Mouse (Mus musculus): ENCODE results near the gene Ddx1. TPM values are rescaled to one million over a fixed set of nuclear protein-coding genes. Genes with fewer than 3 reads are reported as not detected.
"Not testable (repeated sequence)": the region's sequence is repeated elsewhere in the genome, so short reads cannot be mapped to it uniquely, and the experiment has no call there.

The Ddx1 gene
- polyA plus RNA-seq, 1 experiment from 2014 or later, result 83.0 TPM

DNA sequence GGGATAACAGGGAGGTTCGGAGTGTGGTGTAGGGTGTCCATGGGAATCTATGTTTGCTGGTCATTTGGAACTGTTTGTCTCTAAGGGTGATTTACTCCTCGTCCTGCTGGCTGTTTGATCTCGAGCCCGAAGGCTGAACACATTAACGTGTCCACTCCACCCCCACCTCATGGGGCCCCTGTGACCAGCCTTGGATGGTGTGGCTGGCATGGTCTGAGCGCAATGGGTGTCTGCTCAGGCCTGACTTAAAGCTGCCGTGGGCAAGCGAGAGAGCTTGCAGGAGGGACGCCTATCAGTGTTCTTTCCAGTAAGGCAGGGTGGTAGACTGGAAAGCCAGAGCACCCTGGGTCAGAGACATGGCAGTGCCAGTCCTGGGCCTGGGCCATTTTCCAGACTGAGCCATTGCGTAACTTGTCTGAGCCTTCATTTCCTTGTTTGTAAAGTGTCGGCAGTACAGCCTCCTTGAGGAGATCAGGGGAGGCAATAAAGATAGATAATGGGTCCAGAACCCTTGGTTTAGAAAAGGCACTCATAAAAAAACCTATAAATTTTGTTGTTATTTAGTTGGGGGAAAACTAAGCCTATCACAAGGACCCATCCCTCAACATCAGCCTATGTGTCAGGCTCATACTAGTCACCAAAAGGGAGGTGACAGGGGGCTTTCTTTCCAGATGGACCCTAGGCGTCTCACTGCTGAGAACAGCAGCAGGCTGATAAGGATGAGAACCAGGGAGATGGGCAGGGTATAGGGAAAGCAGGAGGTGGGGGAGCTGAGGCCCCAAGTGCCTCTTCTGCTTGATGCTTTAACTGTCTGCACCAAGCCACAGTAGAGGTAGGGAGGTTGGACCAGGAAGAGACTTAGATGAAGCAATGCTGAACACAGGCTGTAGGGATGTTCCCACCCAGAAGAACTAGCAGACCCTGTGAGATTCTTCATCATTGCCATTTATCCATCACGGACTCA, 49.4 kb downstream of the Ddx1 start:
- no peak overlapping the region for H3K4me3 ChIP-seq
- 71% methylated on average over 13 of the region's 13 CpGs for WGBS
- ATAC-seq (ENCODE audit: extremely low read depth, insufficient number of reproducible peaks, low FRiP score, low TSS enrichment), result no peak
- H3K27me3 ChIP-seq (replicated peaks), result no peaks in the 10 kb centered on the region
- no peak overlapping the region for H3K4me2 ChIP-seq
- H3K27ac ChIP-seq (replicated peaks), result no peak overlapping the region
- no peaks in the 10 kb centered on the region for H3K36me3 ChIP-seq
- H3K9ac ChIP-seq, result no peak overlapping the region
- peaks cover 8% of the 10 kb centered on the region for H3K4me1 ChIP-seq
- H3K9me3 ChIP-seq, result no peaks in the 10 kb centered on the region

GRCm38 (mm10) chr12:13198157-13198556, 50.9 kb downstream of the Ddx1 start:
- Histone ChIP-seq H3K4me1 (peaks cover 8% of the 10 kb centered on the region), H3K4me3 (no peak overlapping the region), H3K4me2 (no peak overlapping the region), H3K9me3 (no peaks in the 10 kb centered on the region), H3K9ac (no peak overlapping the region), H3K27me3 (replicated peaks) (no peaks in the 10 kb centered on the region), H3K36me3 (no peaks in the 10 kb centered on the region), H3K27ac (replicated peaks) (no peak overlapping the region)
- 43% methylated on average over 3 of the region's 3 CpGs for WGBS
- ATAC-seq (ENCODE audit: extremely low read depth, insufficient number of reproducible peaks, low FRiP score, low TSS enrichment), result no peak

GRCm38 (mm10) chr12:13196146-13196545, 52.9 kb downstream of the Ddx1 start:
- Histone ChIP-seq H3K27ac (replicated peaks) (no peak overlapping the region), H3K4me1 (peaks cover 8% of the 10 kb centered on the region), H3K9ac (no peak overlapping the region), H3K9me3 (no peaks in the 10 kb centered on the region), H3K27me3 (replicated peaks) (no peaks in the 10 kb centered on the region), H3K4me3 (no peak overlapping the region), H3K36me3 (no peaks in the 10 kb centered on the region), H3K4me2 (no peak overlapping the region)
- ATAC-seq (ENCODE audit: extremely low read depth, insufficient number of reproducible peaks, low FRiP score, low TSS enrichment), result no peak
- WGBS, result 67% methylated on average over 4 of the region's 4 CpGs

GRCm38 (mm10) chr12:13195506-13195905, 53.5 kb downstream of the Ddx1 start:
- Histone ChIP-seq H3K4me3 (no peak overlapping the region), H3K27me3 (replicated peaks) (no peaks in the 10 kb centered on the region), H3K36me3 (no peaks in the 10 kb centered on the region), H3K27ac (replicated peaks) (no peak overlapping the region), H3K4me2 (no peak overlapping the region), H3K4me1 (peaks cover 8% of the 10 kb centered on the region), H3K9ac (no peak overlapping the region), H3K9me3 (no peaks in the 10 kb centered on the region)
- no peak for ATAC-seq (ENCODE audit: extremely low read depth, insufficient number of reproducible peaks, low FRiP score, low TSS enrichment)

GRCm38 (mm10) chr12:13188059-13188700, 60.8 kb downstream of the Ddx1 start:
- ATAC-seq (ENCODE audit: extremely low read depth, insufficient number of reproducible peaks, low FRiP score, low TSS enrichment), result no peak
- Histone ChIP-seq H3K4me2 (no peak overlapping the region), H3K9ac (no peak overlapping the region), H3K9me3 (no peaks in the 10 kb centered on the region), H3K27me3 (replicated peaks) (no peaks in the 10 kb centered on the region), H3K4me1 (peaks cover 12% of the 10 kb centered on the region), H3K4me3 (no peak overlapping the region), H3K36me3 (no peaks in the 10 kb centered on the region), H3K27ac (replicated peaks) (no peak overlapping the region)
- WGBS, result 18% methylated on average over 11 of the region's 11 CpGs

DNA sequence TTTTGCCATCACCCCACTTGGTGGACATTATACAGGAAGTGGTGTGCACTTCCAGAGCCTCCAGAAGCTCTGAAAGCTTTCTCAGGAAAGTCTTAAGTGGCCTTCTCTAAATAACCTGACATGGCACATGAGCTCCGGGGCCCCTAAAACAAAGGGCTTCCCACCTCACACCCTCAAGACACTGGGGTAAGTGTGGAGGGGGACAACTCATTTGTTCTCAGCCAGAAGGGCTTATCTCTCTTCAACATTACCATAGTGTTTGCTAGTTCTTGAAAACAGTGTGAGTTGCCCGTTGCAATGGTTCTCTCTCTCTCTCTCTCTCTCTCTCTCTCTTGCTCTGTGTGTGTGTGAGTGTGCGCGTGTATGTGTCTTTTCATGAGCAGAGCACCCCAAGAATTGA, 62.8 kb downstream of the Ddx1 start:
- Histone ChIP-seq H3K4me1 (peaks cover 31% of the 10 kb centered on the region), H3K4me3 (no peak overlapping the region), H3K9ac (no peak overlapping the region), H3K9me3 (no peaks in the 10 kb centered on the region), H3K36me3 (no peaks in the 10 kb centered on the region), H3K4me2 (no peak overlapping the region), H3K27me3 (replicated peaks) (no peaks in the 10 kb centered on the region), H3K27ac (replicated peaks) (no peak overlapping the region)
- no peak for ATAC-seq (ENCODE audit: extremely low read depth, insufficient number of reproducible peaks, low FRiP score, low TSS enrichment)
- 68% methylated on average over 4 of the region's 4 CpGs for WGBS

GRCm38 (mm10) chr12:13184873-13185361, 64.1 kb downstream of the Ddx1 start:
- H3K27me3 ChIP-seq (replicated peaks), result no peaks in the 10 kb centered on the region
- H3K4me1 ChIP-seq, result peaks cover 44% of the 10 kb centered on the region
- no peak overlapping the region for H3K4me2 ChIP-seq
- H3K9ac ChIP-seq, result no peak overlapping the region
- H3K4me3 ChIP-seq, result no peak overlapping the region
- no peak overlapping the region for H3K27ac ChIP-seq (replicated peaks)
- no peak for ATAC-seq (ENCODE audit: extremely low read depth, insufficient number of reproducible peaks, low FRiP score, low TSS enrichment)
- no peaks in the 10 kb centered on the region for H3K9me3 ChIP-seq
- WGBS, result 80% methylated on average over 11 of the region's 11 CpGs
- no peaks in the 10 kb centered on the region for H3K36me3 ChIP-seq

GRCm38 (mm10) chr12:13184136-13184535, 64.9 kb downstream of the Ddx1 start:
- 83% methylated on average over 4 of the region's 4 CpGs for WGBS
- not testable (repeated sequence) for H3K4me2 ChIP-seq; ATAC-seq (ENCODE audit: extremely low read depth, insufficient number of reproducible peaks, low FRiP score, low TSS enrichment); H3K9ac ChIP-seq; H3K9me3 ChIP-seq; H3K36me3 ChIP-seq; H3K27me3 ChIP-seq (replicated peaks); H3K4me3 ChIP-seq; H3K27ac ChIP-seq (replicated peaks)
- peaks cover 44% of the 10 kb centered on the region for H3K4me1 ChIP-seq

DNA sequence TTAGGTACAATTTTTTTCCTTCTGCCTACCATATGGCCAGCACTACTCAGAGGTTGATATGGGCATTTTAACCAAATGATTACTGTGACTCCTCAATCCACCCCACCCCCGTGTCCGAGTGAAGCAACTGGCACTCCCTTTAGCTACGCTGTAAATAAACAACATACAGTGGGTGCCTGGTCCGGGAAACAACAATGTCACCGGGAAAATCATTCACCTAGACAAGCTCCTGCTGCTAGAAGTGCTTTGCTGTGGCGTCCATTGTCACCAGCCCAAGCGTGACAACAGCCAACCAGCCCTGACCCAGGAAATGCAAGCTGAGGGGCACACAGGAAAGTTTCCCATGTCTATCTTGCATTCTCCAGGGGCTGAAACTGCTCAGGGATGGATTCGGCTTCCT, 66.8 kb downstream of the Ddx1 start:
- 59% methylated on average over 8 of the region's 8 CpGs for WGBS
- Histone ChIP-seq H3K4me3 (no peak overlapping the region), H3K9ac (no peak overlapping the region), H3K27ac (replicated peaks) (no peak overlapping the region), H3K4me1 (peaks cover 42% of the 10 kb centered on the region), H3K9me3 (no peaks in the 10 kb centered on the region), H3K4me2 (no peak overlapping the region), H3K27me3 (replicated peaks) (no peaks in the 10 kb centered on the region), H3K36me3 (no peaks in the 10 kb centered on the region)
- no peak for ATAC-seq (ENCODE audit: extremely low read depth, insufficient number of reproducible peaks, low FRiP score, low TSS enrichment)

- 68% methylated on average over 6 of the region's 6 CpGs for WGBS
- Histone ChIP-seq H3K9ac (no peak overlapping the region), H3K27ac (replicated peaks) (peak overlapping the region; percentile 56)
Observed at GRCm38 (mm10) chr12:13181721-13182120, 67.3 kb downstream of the Ddx1 start.

GRCm38 (mm10) chr12:13180715-13181335, 68.2 kb downstream of the Ddx1 start:
- H3K4me1 ChIP-seq, result peaks cover 56% of the 10 kb centered on the region
- H3K4me2 ChIP-seq, result peak overlapping the region; percentile 60
- peak overlapping the region; percentile 16; the same call in 1 of the 2 replicates for H3K4me3 ChIP-seq
- peak overlapping the region; percentile 56 for H3K27ac ChIP-seq (replicated peaks)
- H3K9me3 ChIP-seq, result no peaks in the 10 kb centered on the region
- no peaks in the 10 kb centered on the region for H3K36me3 ChIP-seq
- no peaks in the 10 kb centered on the region for H3K27me3 ChIP-seq (replicated peaks)
- 4% methylated on average over 9 of the region's 9 CpGs for WGBS
- H3K9ac ChIP-seq, result peak overlapping the region; percentile 54
- peak; percentile 39; the same call in 1 of the 2 replicates for ATAC-seq (ENCODE audit: extremely low read depth, insufficient number of reproducible peaks, low FRiP score, low TSS enrichment)

More at GRCm38 (mm10) chr12:13181721-13182120, 67.3 kb downstream of the Ddx1 start:
- H3K27me3 ChIP-seq (replicated peaks), result no peaks in the 10 kb centered on the region
- H3K36me3 ChIP-seq, result no peaks in the 10 kb centered on the region
- no peak overlapping the region for H3K4me2 ChIP-seq
- ATAC-seq (ENCODE audit: extremely low read depth, insufficient number of reproducible peaks, low FRiP score, low TSS enrichment), result no peak
- no peaks in the 10 kb centered on the region for H3K9me3 ChIP-seq
- no peak overlapping the region for H3K4me3 ChIP-seq
- peaks cover 47% of the 10 kb centered on the region for H3K4me1 ChIP-seq

All from heart, embryonic 13.5 days (tissue).